Mouse (Mus musculus): ENCODE measurements around the gene Glrp1.

Glrp1 gene

DNA sequence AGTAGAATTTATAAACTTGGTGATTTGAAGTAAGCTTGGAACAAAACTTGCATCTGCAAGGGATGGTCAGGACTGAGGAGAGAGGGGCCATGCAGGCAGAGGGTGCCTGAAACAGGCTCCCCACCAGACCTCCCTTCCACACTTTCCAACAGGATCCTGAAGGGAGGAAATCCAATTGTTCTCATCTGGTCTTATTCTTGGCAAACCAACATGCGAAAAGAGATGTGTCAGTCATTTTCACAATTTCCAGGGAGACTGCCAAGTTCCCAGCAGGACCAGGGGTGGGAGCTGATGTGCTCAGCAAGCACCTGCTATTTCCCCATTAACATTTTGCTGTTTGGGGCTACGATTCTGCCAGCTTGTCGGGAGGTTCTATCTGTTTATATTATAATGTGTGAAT lies 30.0 kb upstream of the Glrp1 start:
- no peaks in the 10 kb centered on the region for H3K27me3 ChIP-seq (ENCODE audit: insufficient read depth, low read length)
- H3K9me3 ChIP-seq (ENCODE audit: low read length): peaks cover 3% of the 10 kb centered on the region; the same call in 1 of the 2 replicates
- no peaks in the 10 kb centered on the region for H3K36me3 ChIP-seq (ENCODE audit: insufficient read depth, low read length)
- H3K4me1 ChIP-seq (replicated peaks; ENCODE audit: low read depth, low read length): no peaks in the 10 kb centered on the region
- no peak overlapping the region for H3K4me3 ChIP-seq (replicated peaks; ENCODE audit: low read length)
- TF ChIP-seq NANOG (IDR thresholded peaks at IDR 0.05; ENCODE audit: borderline replicate concordance, low read length) (no peak), CTCF (conservative IDR thresholded peaks at IDR 0.05; ENCODE audit: low read length) (no peak), POU5F1 (IDR thresholded peaks at IDR 0.05; ENCODE audit: borderline replicate concordance, low read length) (no peak)

DNA sequence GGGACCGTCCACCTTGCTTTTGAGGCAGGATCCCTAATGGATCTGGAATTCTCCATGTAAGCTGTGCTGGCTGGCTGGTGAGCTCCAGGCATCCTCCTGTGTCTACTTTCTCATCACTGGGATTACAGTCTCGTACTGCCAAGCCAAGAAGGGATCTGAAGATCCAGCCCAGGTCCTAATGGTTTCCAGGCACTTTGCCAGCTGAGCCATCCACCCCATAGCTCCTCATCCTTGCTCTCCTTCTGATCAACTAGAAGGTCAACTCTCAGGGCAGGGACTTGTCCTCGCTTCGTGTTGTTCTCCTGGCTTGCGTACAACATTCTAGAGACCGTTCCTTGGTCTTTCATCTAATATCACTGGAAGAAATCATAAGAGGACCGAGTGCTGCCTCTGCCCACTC lies 29.4 kb upstream of the Glrp1 start:
- H3K36me3 ChIP-seq (ENCODE audit: insufficient read depth, low read length): no peaks in the 10 kb centered on the region
- no peaks in the 10 kb centered on the region; the same call in 1 of the 2 replicates for H3K9me3 ChIP-seq (ENCODE audit: low read length)
- H3K27me3 ChIP-seq (ENCODE audit: insufficient read depth, low read length): no peaks in the 10 kb centered on the region
- no peak overlapping the region for H3K4me3 ChIP-seq (replicated peaks; ENCODE audit: low read length)
- no peaks in the 10 kb centered on the region for H3K4me1 ChIP-seq (replicated peaks; ENCODE audit: low read depth, low read length)
- TF ChIP-seq POU5F1 (IDR thresholded peaks at IDR 0.05; ENCODE audit: borderline replicate concordance, low read length) (no peak), NANOG (IDR thresholded peaks at IDR 0.05; ENCODE audit: borderline replicate concordance, low read length) (no peak), CTCF (conservative IDR thresholded peaks at IDR 0.05; ENCODE audit: low read length) (no peak)

DNA sequence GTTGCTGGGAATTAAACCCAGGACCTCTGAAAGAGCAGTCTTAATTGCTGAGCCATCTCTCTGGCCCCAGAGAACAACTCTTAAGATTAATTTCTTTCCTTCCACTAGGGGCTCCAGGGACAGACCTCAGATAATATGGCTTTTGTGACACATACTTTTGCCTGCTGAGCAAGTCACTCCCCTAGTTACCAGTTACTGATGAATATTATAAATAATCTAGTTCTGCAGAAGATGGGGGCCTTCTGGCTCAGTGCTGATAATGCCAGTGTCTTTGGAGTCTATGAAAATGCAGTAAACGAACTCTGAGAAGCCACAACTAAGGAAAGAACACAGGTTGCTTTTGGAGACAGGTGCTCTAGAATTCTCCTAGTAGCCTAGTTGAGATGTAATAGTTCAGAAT lies 26.4 kb upstream of the Glrp1 start:
- TF ChIP-seq POU5F1 (IDR thresholded peaks at IDR 0.05; ENCODE audit: borderline replicate concordance, low read length) (no peak), NANOG (IDR thresholded peaks at IDR 0.05; ENCODE audit: borderline replicate concordance, low read length) (no peak), CTCF (conservative IDR thresholded peaks at IDR 0.05; ENCODE audit: low read length) (no peak)
- Histone ChIP-seq H3K36me3 (ENCODE audit: insufficient read depth, low read length) (no peaks in the 10 kb centered on the region), H3K9me3 (ENCODE audit: low read length) (no peaks in the 10 kb centered on the region), H3K27me3 (ENCODE audit: insufficient read depth, low read length) (no peaks in the 10 kb centered on the region), H3K4me1 (replicated peaks; ENCODE audit: low read depth, low read length) (no peaks in the 10 kb centered on the region), H3K4me3 (replicated peaks; ENCODE audit: low read length) (no peak overlapping the region)

DNA sequence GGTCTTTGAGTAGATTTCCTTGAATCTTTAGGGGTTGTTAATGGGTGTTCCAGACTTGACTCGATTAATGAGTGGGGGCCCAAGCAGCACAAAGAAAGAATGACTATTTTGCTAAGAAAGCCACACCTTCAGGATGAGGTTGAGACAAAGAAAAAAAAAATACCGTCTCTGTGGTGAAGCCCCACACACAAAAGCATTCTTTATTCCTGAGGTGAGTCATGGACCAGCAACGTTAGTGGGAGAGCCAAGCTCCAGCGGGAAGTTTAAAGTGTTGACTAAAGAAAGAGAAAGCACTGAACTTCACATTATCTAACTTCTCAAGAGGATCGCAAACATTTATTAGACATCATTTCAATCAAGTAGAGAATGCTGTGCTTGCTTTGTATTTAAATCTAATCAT lies 24.2 kb upstream of the Glrp1 start:
- TF ChIP-seq CTCF (conservative IDR thresholded peaks at IDR 0.05; ENCODE audit: low read length): no peak
- no peak for TF ChIP-seq POU5F1 (IDR thresholded peaks at IDR 0.05; ENCODE audit: borderline replicate concordance, low read length)
- no peak for TF ChIP-seq NANOG (IDR thresholded peaks at IDR 0.05; ENCODE audit: borderline replicate concordance, low read length)
- no peak overlapping the region for H3K4me3 ChIP-seq (replicated peaks; ENCODE audit: low read length)
- H3K36me3 ChIP-seq (ENCODE audit: insufficient read depth, low read length): no peaks in the 10 kb centered on the region
- no peaks in the 10 kb centered on the region for H3K4me1 ChIP-seq (replicated peaks; ENCODE audit: low read depth, low read length)
- 0 out of 2 replicates have a peak, but pooled peaks cover 2% of the 10 kb centered on the region for H3K27me3 ChIP-seq (ENCODE audit: insufficient read depth, low read length)
- peaks cover 2% of the 10 kb centered on the region for H3K9me3 ChIP-seq (ENCODE audit: low read length)

DNA sequence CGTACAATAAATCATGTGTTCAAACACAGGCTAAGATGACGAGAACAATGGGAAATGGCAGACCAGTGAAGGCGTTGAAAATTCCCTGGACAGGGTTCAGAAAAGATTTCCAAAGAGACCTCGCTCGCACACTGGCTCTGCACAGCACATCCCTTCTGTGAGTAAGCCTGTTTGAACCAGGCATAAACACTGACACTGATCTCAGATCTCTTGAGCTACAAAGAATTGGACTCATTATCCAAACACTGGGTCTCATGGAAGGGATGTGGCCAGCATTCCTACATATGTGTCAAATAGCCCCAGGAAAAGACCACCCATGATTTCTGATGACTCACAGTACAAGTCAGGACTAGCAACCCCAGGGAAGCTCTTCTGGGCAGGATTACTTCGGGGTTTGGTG lies 16.3 kb upstream of the Glrp1 start:
- H3K4me1 ChIP-seq (replicated peaks; ENCODE audit: low read depth, low read length): no peaks in the 10 kb centered on the region
- 0 out of 2 replicates have a peak, but pooled peaks cover 7% of the 10 kb centered on the region for H3K27me3 ChIP-seq (ENCODE audit: insufficient read depth, low read length)
- TF ChIP-seq CTCF (conservative IDR thresholded peaks at IDR 0.05; ENCODE audit: low read length) (no peak), NANOG (IDR thresholded peaks at IDR 0.05; ENCODE audit: borderline replicate concordance, low read length) (no peak), POU5F1 (IDR thresholded peaks at IDR 0.05; ENCODE audit: borderline replicate concordance, low read length) (no peak)
- no peak overlapping the region for H3K4me3 ChIP-seq (replicated peaks; ENCODE audit: low read length)
- no peaks in the 10 kb centered on the region for H3K36me3 ChIP-seq (ENCODE audit: insufficient read depth, low read length)
- peaks cover 7% of the 10 kb centered on the region for H3K9me3 ChIP-seq (ENCODE audit: low read length)

DNA sequence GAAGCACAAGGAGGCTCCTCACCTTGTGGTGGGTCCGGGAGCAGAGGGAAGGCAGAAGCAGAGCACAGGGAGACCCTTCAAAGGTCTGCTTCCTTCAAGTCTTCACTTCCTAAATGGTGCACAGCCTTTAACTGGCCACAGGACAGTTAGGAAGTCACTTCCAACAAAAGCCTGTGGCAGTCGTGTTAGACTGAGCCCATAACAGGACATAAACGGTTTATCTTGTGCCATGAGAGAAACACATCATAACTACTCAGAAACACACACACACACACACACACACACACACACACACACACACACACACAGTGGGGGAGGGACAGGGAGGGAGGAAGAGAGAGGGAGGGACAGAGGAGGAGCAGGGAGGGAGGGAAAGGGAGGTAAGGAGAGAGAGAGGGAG lies 15.8 kb upstream of the Glrp1 start:
- no peaks in the 10 kb centered on the region for H3K36me3 ChIP-seq (ENCODE audit: insufficient read depth, low read length)
- TF ChIP-seq POU5F1 (IDR thresholded peaks at IDR 0.05; ENCODE audit: borderline replicate concordance, low read length): no peak

DNA sequence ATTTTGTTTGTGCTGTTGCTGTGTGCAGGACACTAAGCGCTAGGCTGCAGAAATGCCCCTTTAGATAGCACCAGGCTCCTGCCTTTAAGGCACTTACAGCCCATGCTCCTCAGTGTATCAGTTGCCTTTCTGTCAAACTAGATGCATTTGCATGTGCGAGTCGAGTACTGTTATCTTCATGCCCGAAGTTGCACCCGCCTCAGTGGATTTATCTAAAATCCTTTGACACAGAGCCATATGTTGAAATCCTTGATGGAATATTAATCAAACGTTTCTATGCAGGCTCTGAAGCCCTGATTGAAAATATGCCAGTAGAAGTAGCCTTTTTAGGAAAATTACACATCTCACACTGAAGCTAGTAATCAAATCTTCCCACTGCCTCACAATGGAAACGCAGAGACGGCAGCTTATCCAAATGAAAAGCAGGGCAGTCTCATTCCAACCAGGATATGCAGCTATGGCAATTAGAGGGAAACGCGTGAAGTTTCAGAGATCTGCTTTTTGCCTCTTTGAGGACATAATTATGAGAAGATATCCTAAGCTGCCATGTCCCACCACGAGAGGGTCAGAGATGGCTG lies 11.4 kb upstream of the Glrp1 start:
- no peaks in the 10 kb centered on the region for H3K36me3 ChIP-seq (ENCODE audit: insufficient read depth, low read length)
- TF ChIP-seq POU5F1 (IDR thresholded peaks at IDR 0.05; ENCODE audit: borderline replicate concordance, low read length): no peak
- TF ChIP-seq NANOG (IDR thresholded peaks at IDR 0.05; ENCODE audit: borderline replicate concordance, low read length): no peak
- no peak for TF ChIP-seq CTCF (conservative IDR thresholded peaks at IDR 0.05; ENCODE audit: low read length)
- peaks cover 7% of the 10 kb centered on the region; the same call in 1 of the 2 replicates for H3K9me3 ChIP-seq (ENCODE audit: low read length)
- H3K27me3 ChIP-seq (ENCODE audit: insufficient read depth, low read length): no peaks in the 10 kb centered on the region
- H3K4me3 ChIP-seq (replicated peaks; ENCODE audit: low read length): no peak overlapping the region
- H3K4me1 ChIP-seq (replicated peaks; ENCODE audit: low read depth, low read length): no peaks in the 10 kb centered on the region

More for the DNA sequence above, 15.8 kb upstream of the Glrp1 start:
- peaks cover 7% of the 10 kb centered on the region for H3K9me3 ChIP-seq (ENCODE audit: low read length)
- no peaks in the 10 kb centered on the region for H3K4me1 ChIP-seq (replicated peaks; ENCODE audit: low read depth, low read length)
- H3K27me3 ChIP-seq (ENCODE audit: insufficient read depth, low read length): 0 out of 2 replicates have a peak, but pooled peaks cover 7% of the 10 kb centered on the region
- no peak overlapping the region for H3K4me3 ChIP-seq (replicated peaks; ENCODE audit: low read length)

DNA sequence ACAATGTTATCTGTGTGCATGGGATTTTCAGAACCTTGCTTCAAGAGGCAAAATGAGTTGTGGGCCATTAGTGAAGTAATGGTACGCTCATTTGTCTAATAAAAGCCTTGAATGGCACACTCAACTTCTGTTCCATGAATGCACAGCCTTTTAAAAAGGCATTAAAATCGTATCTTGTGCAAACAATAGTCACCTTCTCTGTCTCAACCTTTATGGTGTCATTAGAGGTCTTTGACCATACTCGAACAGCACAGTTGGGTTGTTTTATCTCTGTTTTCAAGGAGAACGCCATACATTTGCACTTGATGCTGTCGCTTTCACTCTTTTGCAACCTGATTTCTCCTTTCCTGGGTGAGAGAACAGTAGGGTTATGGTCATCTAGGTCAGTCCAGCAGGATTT lies 3.7 kb upstream of the Glrp1 start:
- Histone ChIP-seq H3K36me3 (ENCODE audit: insufficient read depth, low read length) (no peaks in the 10 kb centered on the region), H3K9me3 (ENCODE audit: low read length) (no peaks in the 10 kb centered on the region), H3K4me3 (replicated peaks; ENCODE audit: low read length) (no peak overlapping the region), H3K27me3 (ENCODE audit: insufficient read depth, low read length) (no peaks in the 10 kb centered on the region), H3K4me1 (replicated peaks; ENCODE audit: low read depth, low read length) (no peaks in the 10 kb centered on the region)
- TF ChIP-seq POU5F1 (IDR thresholded peaks at IDR 0.05; ENCODE audit: borderline replicate concordance, low read length) (no peak), CTCF (conservative IDR thresholded peaks at IDR 0.05; ENCODE audit: low read length) (no peak), NANOG (IDR thresholded peaks at IDR 0.05; ENCODE audit: borderline replicate concordance, low read length) (no peak)

DNA sequence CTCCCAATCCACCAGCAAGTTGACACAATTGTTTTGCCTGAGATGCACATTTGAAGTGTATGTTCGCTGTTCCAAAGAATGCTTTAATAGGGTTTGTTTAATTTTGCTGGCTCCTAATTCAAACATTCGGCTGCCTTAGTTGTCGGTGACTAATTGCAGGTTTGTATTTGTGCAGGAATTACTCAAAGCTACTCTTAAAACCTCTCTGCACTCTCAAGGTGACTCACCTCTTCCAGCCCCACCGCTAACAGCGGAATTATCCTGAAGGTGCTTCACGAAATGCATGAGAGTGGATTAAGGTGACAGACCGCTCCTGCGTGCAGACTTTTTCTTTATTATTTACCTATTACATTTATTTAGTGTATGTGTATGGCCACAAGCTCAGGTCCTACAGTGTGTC lies 2.0 kb downstream of the Glrp1 start:
- Histone ChIP-seq H3K4me3 (replicated peaks; ENCODE audit: low read length) (no peak overlapping the region), H3K4me1 (replicated peaks; ENCODE audit: low read depth, low read length) (no peaks in the 10 kb centered on the region), H3K27me3 (ENCODE audit: insufficient read depth, low read length) (no peaks in the 10 kb centered on the region), H3K36me3 (ENCODE audit: insufficient read depth, low read length) (no peaks in the 10 kb centered on the region), H3K9me3 (ENCODE audit: low read length) (peaks cover 2% of the 10 kb centered on the region; the same call in 1 of the 2 replicates)
- TF ChIP-seq CTCF (conservative IDR thresholded peaks at IDR 0.05; ENCODE audit: low read length): no peak
